Mouse (Mus musculus): ENCODE results near the gene Gh. TPM values are rescaled to one million over a fixed set of nuclear protein-coding genes. Genes with fewer than 3 reads are reported as not detected.
"Not testable (repeated sequence)": the region's sequence is repeated elsewhere in the genome, so short reads cannot be mapped to it uniquely, and the experiment has no call there.

Gene Gh
- not detected in 2 replicates for polyA plus RNA-seq (2012; ENCODE audit: insufficient read depth, low replicate concordance)

GRCm38 (mm10) chr11:106301765-106302164, at the start of gene Gh:
Gh (minus strand) TSS chr11:106301865.
- TF ChIP-seq GATA1 (IDR thresholded peaks at IDR 0.05; ENCODE audit: borderline replicate concordance, low read length) (no peak), FLI1 (IDR thresholded peaks at IDR 0.05; ENCODE audit: low read length) (no peak)
- Histone ChIP-seq H3K4me3 (replicated peaks) (no peak within 1 kb of the TSS), H3K4me1 (peaks cover 4% of the 10 kb centered on the region; the same call in 1 of the 2 replicates), H3K36me3 (replicated peaks; ENCODE audit: low read length) (no peaks in the 10 kb centered on the region), H3K27me3 (replicated peaks) (peaks cover 43% of the 10 kb centered on the region), H3K9me3 (0 out of 2 replicates have a peak, but pooled peaks cover 5% of the 10 kb centered on the region)

DNA sequence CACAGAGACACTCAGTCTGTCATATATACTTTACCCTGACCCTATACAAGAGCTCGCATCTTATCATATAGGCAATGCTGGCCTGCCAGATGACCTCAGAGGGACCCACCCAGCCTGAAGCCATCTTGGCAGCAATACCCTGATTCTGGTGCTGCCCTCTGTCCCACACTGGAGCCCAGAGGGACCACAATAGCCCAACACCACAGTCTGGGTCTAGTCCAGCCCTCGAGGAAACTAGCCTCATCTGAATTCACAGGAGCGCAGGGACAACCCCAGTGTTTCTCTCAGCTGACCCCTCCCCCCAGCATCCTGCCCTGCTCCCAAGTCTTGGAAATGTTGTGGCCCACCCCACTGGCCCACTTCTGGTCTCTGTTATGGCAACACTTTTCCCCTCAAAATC, 49.6 kb upstream of the Gh start:
- Histone ChIP-seq H3K9me3 (no peaks in the 10 kb centered on the region), H3K4me1 (peaks cover 31% of the 10 kb centered on the region), H3K4me3 (replicated peaks) (no peak overlapping the region), H3K36me3 (replicated peaks; ENCODE audit: low read length) (no peaks in the 10 kb centered on the region), H3K27me3 (replicated peaks) (peaks cover 88% of the 10 kb centered on the region)
- TF ChIP-seq FLI1 (IDR thresholded peaks at IDR 0.05; ENCODE audit: low read length), result no peak
- TF ChIP-seq GATA1 (IDR thresholded peaks at IDR 0.05; ENCODE audit: borderline replicate concordance, low read length), result no peak

DNA sequence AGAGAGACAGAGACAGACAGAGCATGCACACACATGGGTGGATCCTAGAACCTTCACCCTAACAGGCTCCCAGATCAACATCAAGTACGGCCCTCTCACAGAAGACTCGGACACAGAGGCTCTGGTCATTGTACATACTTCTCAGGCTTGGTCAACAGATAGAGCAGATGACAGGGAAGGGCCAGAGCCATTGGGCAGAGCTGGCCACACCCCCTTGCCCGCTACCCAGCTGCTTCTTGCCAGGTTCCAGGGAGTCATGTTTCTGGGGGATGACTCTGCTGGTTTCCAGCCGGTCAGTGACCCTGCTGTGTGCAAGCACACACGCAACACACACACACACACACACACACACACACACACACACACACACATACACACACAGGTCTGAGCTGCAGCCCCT, 49.2 kb upstream of the Gh start:
- Histone ChIP-seq H3K4me1 (peaks cover 30% of the 10 kb centered on the region), H3K4me3 (replicated peaks) (no peak overlapping the region), H3K36me3 (replicated peaks; ENCODE audit: low read length) (no peaks in the 10 kb centered on the region), H3K9me3 (no peaks in the 10 kb centered on the region), H3K27me3 (replicated peaks) (peaks cover 86% of the 10 kb centered on the region)
- TF ChIP-seq GATA1 (IDR thresholded peaks at IDR 0.05; ENCODE audit: borderline replicate concordance, low read length) (no peak), FLI1 (IDR thresholded peaks at IDR 0.05; ENCODE audit: low read length) (no peak)

DNA sequence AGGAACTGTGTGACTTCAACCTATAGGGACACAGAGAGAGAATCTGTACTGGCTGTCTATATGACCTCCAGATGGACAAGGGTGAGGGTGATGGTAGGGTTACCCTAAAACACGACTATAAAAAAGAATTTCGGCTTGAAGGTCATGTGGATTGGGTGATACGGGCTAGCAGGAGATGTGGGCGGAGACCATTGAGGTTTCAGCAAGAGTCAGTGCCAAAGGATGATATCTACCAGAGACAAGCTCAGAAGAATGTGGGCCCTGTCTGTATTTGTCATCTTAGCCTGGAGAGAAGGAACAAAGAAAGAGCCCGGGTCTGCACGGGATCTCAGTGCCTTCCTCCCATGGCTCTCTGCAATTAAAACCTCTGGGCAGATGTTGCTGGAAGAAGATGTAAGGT, 48.1 kb upstream of the Gh start:
- TF ChIP-seq GATA1 (IDR thresholded peaks at IDR 0.05; ENCODE audit: borderline replicate concordance, low read length), result no peak
- TF ChIP-seq FLI1 (IDR thresholded peaks at IDR 0.05; ENCODE audit: low read length), result no peak
- Histone ChIP-seq H3K9me3 (no peaks in the 10 kb centered on the region), H3K4me1 (peaks cover 19% of the 10 kb centered on the region; the same call in 1 of the 2 replicates), H3K27me3 (replicated peaks) (peaks cover 86% of the 10 kb centered on the region), H3K4me3 (replicated peaks) (no peak overlapping the region), H3K36me3 (replicated peaks; ENCODE audit: low read length) (no peaks in the 10 kb centered on the region)

GRCm38 (mm10) chr11:106344910-106345309, 43.2 kb upstream of the Gh start:
- no peak for TF ChIP-seq GATA1 (IDR thresholded peaks at IDR 0.05; ENCODE audit: borderline replicate concordance, low read length)
- no peak for TF ChIP-seq FLI1 (IDR thresholded peaks at IDR 0.05; ENCODE audit: low read length)
- H3K27me3 ChIP-seq (replicated peaks), result peaks cover 77% of the 10 kb centered on the region
- H3K36me3 ChIP-seq (replicated peaks; ENCODE audit: low read length), result no peaks in the 10 kb centered on the region

GRCm38 (mm10) chr11:106340990-106341520, 39.4 kb upstream of the Gh start:
- Histone ChIP-seq H3K4me3 (replicated peaks) (no peak overlapping the region), H3K36me3 (replicated peaks; ENCODE audit: low read length) (no peaks in the 10 kb centered on the region), H3K4me1 (peaks cover 10% of the 10 kb centered on the region), H3K9me3 (no peaks in the 10 kb centered on the region), H3K27me3 (replicated peaks) (peaks cover 71% of the 10 kb centered on the region)
- TF ChIP-seq GATA1 (IDR thresholded peaks at IDR 0.05; ENCODE audit: borderline replicate concordance, low read length), result no peak
- no peak for TF ChIP-seq FLI1 (IDR thresholded peaks at IDR 0.05; ENCODE audit: low read length)

More at GRCm38 (mm10) chr11:106344910-106345309, 43.2 kb upstream of the Gh start:
- peaks cover 6% of the 10 kb centered on the region for H3K4me1 ChIP-seq
- H3K4me3 ChIP-seq (replicated peaks), result no peak overlapping the region
- H3K9me3 ChIP-seq, result no peaks in the 10 kb centered on the region

- H3K4me3 ChIP-seq (replicated peaks), result peak overlapping the region; percentile 20
Observed at GRCm38 (mm10) chr11:106339323-106339722, 37.7 kb upstream of the Gh start.

DNA sequence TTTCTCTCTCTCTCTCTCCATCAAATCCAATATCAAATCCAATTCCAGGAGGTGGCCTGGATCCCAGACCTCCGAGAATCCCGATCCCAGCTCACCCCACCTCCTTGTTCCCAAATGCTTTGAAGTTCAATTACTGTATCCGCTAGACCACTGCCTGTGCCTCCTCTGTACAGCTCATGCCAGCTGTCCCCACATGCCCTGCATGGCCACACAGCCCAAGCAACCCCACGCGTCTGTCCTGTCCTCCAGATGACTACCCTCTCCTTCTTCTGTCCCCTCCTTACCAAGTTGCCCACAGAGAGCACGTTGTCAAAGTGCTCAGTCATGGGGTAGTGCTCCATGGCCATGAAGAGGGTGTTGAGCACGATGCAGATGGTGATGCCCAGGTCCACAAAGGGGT, 37.2 kb upstream of the Gh start:
- H3K4me3 ChIP-seq (replicated peaks), result peak overlapping the region; percentile 20
- TF ChIP-seq FLI1 (IDR thresholded peaks at IDR 0.05; ENCODE audit: low read length) (no peak), GATA1 (IDR thresholded peaks at IDR 0.05; ENCODE audit: borderline replicate concordance, low read length) (no peak)
- no peaks in the 10 kb centered on the region for H3K36me3 ChIP-seq (replicated peaks; ENCODE audit: low read length)
- 0 out of 2 replicates have a peak, but pooled peaks cover 4% of the 10 kb centered on the region for H3K9me3 ChIP-seq
- H3K27me3 ChIP-seq (replicated peaks), result peaks cover 61% of the 10 kb centered on the region
- H3K4me1 ChIP-seq, result peaks cover 20% of the 10 kb centered on the region

More at GRCm38 (mm10) chr11:106339323-106339722, 37.7 kb upstream of the Gh start:
- not testable (repeated sequence) for H3K9me3 ChIP-seq; H3K36me3 ChIP-seq (replicated peaks; ENCODE audit: low read length)
- H3K4me1 ChIP-seq, result peaks cover 15% of the 10 kb centered on the region
- peaks cover 61% of the 10 kb centered on the region for H3K27me3 ChIP-seq (replicated peaks)

GRCm38 (mm10) chr11:106338029-106338428, 36.4 kb upstream of the Gh start:
- Histone ChIP-seq H3K4me1 (peaks cover 22% of the 10 kb centered on the region), H3K27me3 (replicated peaks) (peaks cover 60% of the 10 kb centered on the region), H3K36me3 (replicated peaks; ENCODE audit: low read length) (no peaks in the 10 kb centered on the region), H3K4me3 (replicated peaks) (no peak overlapping the region), H3K9me3 (0 out of 2 replicates have a peak, but pooled peaks cover 4% of the 10 kb centered on the region)
- TF ChIP-seq GATA1 (IDR thresholded peaks at IDR 0.05; ENCODE audit: borderline replicate concordance, low read length) (no peak), FLI1 (IDR thresholded peaks at IDR 0.05; ENCODE audit: low read length) (no peak)

DNA sequence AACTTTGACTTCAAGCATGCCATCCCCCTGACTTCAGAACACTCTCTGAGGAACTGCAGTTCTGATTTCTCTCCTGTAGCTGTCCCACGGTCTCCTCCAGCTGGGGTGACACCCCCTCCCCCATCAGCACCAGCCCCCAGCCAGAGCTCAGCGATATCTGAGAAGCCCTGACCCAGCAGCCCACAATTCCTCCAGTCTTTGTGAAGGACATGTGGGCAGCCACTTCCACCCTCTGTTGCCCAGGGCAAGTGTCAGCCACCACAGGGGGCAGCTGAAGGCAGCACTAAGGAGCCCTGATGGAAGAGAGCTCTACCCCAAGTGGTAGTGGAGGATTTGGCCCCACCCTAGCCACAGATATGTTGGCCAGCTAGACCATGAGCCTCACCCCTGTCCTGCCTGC, 32.4 kb upstream of the Gh start:
- peaks cover 8% of the 10 kb centered on the region; the same call in 1 of the 2 replicates for H3K9me3 ChIP-seq
- H3K36me3 ChIP-seq (replicated peaks; ENCODE audit: low read length), result no peaks in the 10 kb centered on the region
- peak overlapping the region; percentile 18 for H3K4me3 ChIP-seq (replicated peaks)
- TF ChIP-seq GATA1 (IDR thresholded peaks at IDR 0.05; ENCODE audit: borderline replicate concordance, low read length), result no peak
- TF ChIP-seq FLI1 (IDR thresholded peaks at IDR 0.05; ENCODE audit: low read length), result no peak
- H3K4me1 ChIP-seq, result peaks cover 19% of the 10 kb centered on the region
- peaks cover 59% of the 10 kb centered on the region for H3K27me3 ChIP-seq (replicated peaks)

Data from megakaryocyte, embryonic 14.5 days (primary cell).